Mouse (Mus musculus) brain, embryonic 14.5 days (tissue): ENCODE data around the gene Atp6v1b1.

ENCODE experiments used
- CTCF ChIP-seq: fragments of 200-500 bp; IDR thresholded peaks from 2 replicates; pipeline ENCODE4 v1.5.1; 2012; ENCODE audit warnings: inconsistent platforms, mild to moderate bottlenecking, moderate library complexity, borderline replicate concordance; ENCODE audit not compliant: insufficient read depth, insufficient read length; ENCODE audit errors: extremely low read depth
- POLR2A ChIP-seq: fragments of 200-500 bp; IDR thresholded peaks from 2 replicates; pipeline ENCODE4 v1.6.1; 2012; ENCODE audit warnings: mild to moderate bottlenecking, inconsistent platforms, borderline replicate concordance; ENCODE audit not compliant: poor library complexity, insufficient read depth, insufficient read length, severe bottlenecking; ENCODE audit errors: extremely low read depth

DNA sequence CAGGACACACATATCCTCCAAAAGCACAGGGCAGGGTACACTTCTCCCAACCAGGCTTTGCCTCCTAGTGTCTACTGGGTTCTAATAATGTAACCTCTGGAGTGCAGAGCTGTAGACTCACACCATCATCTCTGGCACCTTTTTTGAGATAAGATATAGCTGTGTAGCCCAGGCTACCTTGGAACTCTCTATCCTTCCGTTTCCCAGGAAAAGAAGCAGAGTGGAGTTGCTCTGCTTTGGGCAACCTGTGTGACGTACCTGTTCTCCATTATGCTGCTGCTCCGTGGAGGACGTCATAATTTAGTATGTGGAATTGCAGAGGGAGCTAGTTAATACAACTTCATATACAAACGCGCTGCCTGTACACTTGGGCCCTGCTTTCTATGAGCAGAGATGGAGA, 19.6 kb downstream of the Atp6v1b1 start, which contains the start of gene Ankrd53:
- no peak for TF ChIP-seq CTCF
- TF ChIP-seq POLR2A: no peak
